Comparison of ENCODE assay signal across 16 mouse cellular contexts in the genomic region with DNA sequence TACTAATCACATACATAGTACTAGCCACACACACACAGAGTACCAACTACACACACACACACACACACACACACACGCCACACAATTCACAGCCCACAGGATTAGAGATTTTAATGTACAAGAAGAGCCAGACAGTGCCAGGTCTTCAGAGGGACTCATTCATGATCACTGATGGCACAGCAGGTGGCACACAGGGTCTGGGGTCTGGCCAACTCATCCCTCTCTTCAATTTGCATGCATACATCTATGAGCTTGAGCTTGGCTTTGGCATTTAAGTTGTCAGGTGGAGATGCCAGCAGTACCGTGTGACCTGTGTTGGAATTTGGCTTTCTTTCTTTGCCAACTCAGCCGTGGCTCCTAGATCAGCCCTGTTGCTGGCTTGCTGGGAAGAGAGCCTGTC.
DNase-seq lines count a peak whose midpoint lies in the region; ATAC-seq and TF ChIP-seq lines count a peak whose summit lies in the region.
"Had no signal": no experiment of that assay in that cellular context is flagged by ENCODE, and none has a peak within 500 bp of the region (broad histone marks: within the 10 kb centered on the region; RNA-seq: fewer than 3 reads in every experiment).

No protein-coding gene starts in this region.

- intact Hi-C loops in left cerebral cortex, postnatal 4 days (cut with DNase I): no loop called here

- H3K27me3 ChIP-seq in forebrain, postnatal 0 days (ENCODE audit: insufficient read depth, low read length): no peaks in the 10 kb centered on the region; the same call in 1 of the 2 replicates
- H3K27me3 ChIP-seq in forebrain, embryonic 12.5 days: peaks cover 18% of the 10 kb centered on the region
- H3K27me3 ChIP-seq: forebrain, embryonic 15.5 days had no signal

- 56% methylated on average over 3 of the region's 3 CpGs for WGBS in forebrain, postnatal 0 days
- WGBS in forebrain, embryonic 12.5 days: 91% methylated on average over 3 of the region's 3 CpGs

- no peak overlapping the region for H3K4me2 ChIP-seq in forebrain, postnatal 0 days (ENCODE audit: low read depth)
- no peak overlapping the region for H3K4me2 ChIP-seq in forebrain, embryonic 12.5 days
- H3K4me2 ChIP-seq: embryonic facial prominence, embryonic 12.5 days; forebrain, embryonic 15.5 days had no signal

- peak; percentile 39 to 57 for DNase-seq in cerebellum, postnatal 14 days
- DNase-seq in cerebellum, postnatal 36 days: no peak
- DNase-seq in forebrain, postnatal 0 days: peak; percentile 50
- DNase-seq in left cerebral cortex, postnatal 4 days: peak; percentile 45
- DNase-seq in left cerebral cortex, adult 11 months (ENCODE audit: low spot score): no peak
- no peak for DNase-seq in heart, adult 11 months
- DNase-seq: adrenal gland, adult 2 months; adrenal gland, postnatal 10 days; adrenal gland, postnatal 25 days; cerebellum, adult 18-20 months; cerebellum, adult 8-10 months; cerebellum, adult 9-11 months had no signal

- TF ChIP-seq CTCF in forebrain, postnatal 0 days (IDR thresholded peaks at IDR 0.05; ENCODE audit: low read depth): no peak

- no peak overlapping the region for H3K9ac ChIP-seq in forebrain, postnatal 0 days
- H3K9ac ChIP-seq in forebrain, embryonic 12.5 days: no peak overlapping the region
- H3K9ac ChIP-seq: embryonic facial prominence, embryonic 12.5 days; forebrain, embryonic 15.5 days had no signal

- ATAC-seq in forebrain, postnatal 0 days: peak; percentile 42
- no peak for ATAC-seq in forebrain, embryonic 12.5 days (ENCODE audit: low FRiP score)
- ATAC-seq: forebrain, embryonic 15.5 days had no signal

- H3K9me3 ChIP-seq in forebrain, postnatal 0 days (ENCODE audit: low read length): no peaks in the 10 kb centered on the region
- H3K9me3 ChIP-seq in forebrain, embryonic 12.5 days: no peaks in the 10 kb centered on the region
- H3K9me3 ChIP-seq: embryonic facial prominence, embryonic 10.5 days; embryonic facial prominence, embryonic 12.5 days; forebrain, embryonic 15.5 days had no signal

- H3K27ac ChIP-seq in forebrain, postnatal 0 days (ENCODE audit: low read depth, low read length): no peak overlapping the region
- no peak overlapping the region for H3K27ac ChIP-seq in forebrain, embryonic 12.5 days
- H3K27ac ChIP-seq: embryonic facial prominence, embryonic 10.5 days; embryonic facial prominence, embryonic 12.5 days; forebrain, embryonic 15.5 days had no signal

- H3K4me3 ChIP-seq in forebrain, postnatal 0 days (ENCODE audit: low read depth, low read length): no peak overlapping the region
- H3K4me3 ChIP-seq in forebrain, embryonic 12.5 days (replicated peaks): no peak overlapping the region
- H3K4me3 ChIP-seq: embryonic facial prominence, embryonic 10.5 days; embryonic facial prominence, embryonic 12.5 days; forebrain, embryonic 15.5 days had no signal

- H3K36me3 ChIP-seq in forebrain, postnatal 0 days (ENCODE audit: insufficient read depth): no peaks in the 10 kb centered on the region
- no peaks in the 10 kb centered on the region for H3K36me3 ChIP-seq in forebrain, embryonic 12.5 days (replicated peaks)
- H3K36me3 ChIP-seq: embryonic facial prominence, embryonic 10.5 days; embryonic facial prominence, embryonic 12.5 days; forebrain, embryonic 15.5 days had no signal

- no peaks in the 10 kb centered on the region for H3K4me1 ChIP-seq in forebrain, postnatal 0 days (ENCODE audit: insufficient read depth)
- H3K4me1 ChIP-seq in forebrain, embryonic 12.5 days: 0 out of 2 replicates have a peak, but pooled peaks cover 2% of the 10 kb centered on the region
- H3K4me1 ChIP-seq: embryonic facial prominence, embryonic 12.5 days; forebrain, embryonic 15.5 days had no signal

Comparison
In these comparisons a context has a peak if more than half of its experiments do, and no peak if none do; other contexts are left out.
1. DNase-seq: peak in cerebellum, postnatal 14 days (2 of 2), forebrain, postnatal 0 days (single experiment) and left cerebral cortex, postnatal 4 days (single experiment); none in cerebellum, postnatal 36 days (0 of 2), left cerebral cortex, adult 11 months (single experiment) and heart, adult 11 months (single experiment).